ENCODE assay signal across 17 mouse cellular contexts in the genomic region with DNA sequence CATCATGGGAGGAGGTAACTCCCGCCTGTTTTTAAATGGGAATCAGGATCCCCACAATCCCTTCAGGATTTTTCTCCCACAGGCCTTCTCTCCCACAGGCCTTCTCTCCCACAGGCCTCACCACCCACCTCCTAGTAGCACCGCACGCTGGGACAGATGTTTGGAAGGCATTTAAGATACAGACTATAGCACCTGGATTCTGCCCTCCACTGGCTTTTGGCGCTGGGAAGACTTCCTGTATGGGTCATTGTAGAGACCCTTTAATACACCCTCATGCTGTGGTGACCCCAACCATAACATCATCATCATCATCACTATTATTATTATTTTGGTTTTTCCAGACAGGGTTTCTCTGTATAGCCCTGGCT. TPM values are rescaled to one million over a fixed set of nuclear protein-coding genes. Genes with fewer than 3 reads are reported as not detected.
DNase-seq lines count a peak whose midpoint lies in the region; ATAC-seq and TF ChIP-seq lines count a peak whose summit lies in the region.
"Had no signal": no experiment of that assay in that cellular context is flagged by ENCODE, and none has a peak within 500 bp of the region (broad histone marks: within the 10 kb centered on the region; RNA-seq: fewer than 3 reads in every experiment).

No protein-coding gene starts in this region.

- WGBS in forebrain, embryonic 14.5 days = 87% methylated on average over 4 of the region's 4 CpGs
- WGBS in forebrain, postnatal 0 days = 93% methylated on average over 4 of the region's 4 CpGs
- WGBS in hindbrain, embryonic 16.5 days = 91% methylated on average over 4 of the region's 4 CpGs
- WGBS in hindbrain, embryonic 14.5 days = 92% methylated on average over 4 of the region's 4 CpGs
- WGBS in midbrain, embryonic 11.5 days = 90% methylated on average over 4 of the region's 4 CpGs
- 88% methylated on average over 4 of the region's 4 CpGs for WGBS in midbrain, embryonic 10.5 days

- H3K36me3 ChIP-seq in forebrain, embryonic 14.5 days (ENCODE audit: control insufficient read depth, insufficient read depth, low read length) = no peaks in the 10 kb centered on the region
- no peaks in the 10 kb centered on the region for H3K36me3 ChIP-seq in forebrain, postnatal 0 days (ENCODE audit: insufficient read depth)
- H3K36me3 ChIP-seq in hindbrain, embryonic 16.5 days (ENCODE audit: control insufficient read depth, insufficient read depth, low read length) = no peaks in the 10 kb centered on the region
- no peaks in the 10 kb centered on the region for H3K36me3 ChIP-seq in hindbrain, embryonic 14.5 days (replicated peaks; ENCODE audit: control insufficient read depth, insufficient read depth)
- no peaks in the 10 kb centered on the region for H3K36me3 ChIP-seq in midbrain, embryonic 11.5 days (ENCODE audit: control insufficient read depth, insufficient read depth, low read length)
- no peaks in the 10 kb centered on the region for H3K36me3 ChIP-seq in midbrain, embryonic 10.5 days
- H3K36me3 ChIP-seq: embryonic facial prominence, embryonic 15.5 days; forebrain, embryonic 10.5 days; forebrain, embryonic 15.5 days; heart, embryonic 13.5 days; intestine, embryonic 15.5 days had no signal

- ATAC-seq in forebrain, embryonic 14.5 days = no peak
- ATAC-seq in forebrain, postnatal 0 days = no peak
- no peak for ATAC-seq in hindbrain, embryonic 16.5 days
- no peak for ATAC-seq in hindbrain, embryonic 14.5 days (ENCODE audit: low FRiP score)
- no peak for ATAC-seq in midbrain, embryonic 11.5 days (ENCODE audit: low FRiP score)
- ATAC-seq: forebrain, embryonic 15.5 days; intestine, embryonic 15.5 days had no signal

- TF ChIP-seq CTCF in forebrain, postnatal 0 days (IDR thresholded peaks at IDR 0.05; ENCODE audit: low read depth) = no peak

- no peaks in the 10 kb centered on the region for H3K9me3 ChIP-seq in forebrain, embryonic 14.5 days (replicated peaks; ENCODE audit: control insufficient read depth, low read length)
- H3K9me3 ChIP-seq in forebrain, postnatal 0 days (ENCODE audit: low read length) = no peaks in the 10 kb centered on the region
- no peaks in the 10 kb centered on the region for H3K9me3 ChIP-seq in hindbrain, embryonic 16.5 days (ENCODE audit: control insufficient read depth, low read length)
- no peaks in the 10 kb centered on the region for H3K9me3 ChIP-seq in hindbrain, embryonic 14.5 days (ENCODE audit: control insufficient read depth, low read length)
- H3K9me3 ChIP-seq in midbrain, embryonic 11.5 days (ENCODE audit: control insufficient read depth, low read length) = no peaks in the 10 kb centered on the region
- H3K9me3 ChIP-seq in midbrain, embryonic 10.5 days (replicated peaks) = no peaks in the 10 kb centered on the region
- H3K9me3 ChIP-seq: embryonic facial prominence, embryonic 15.5 days; forebrain, embryonic 10.5 days; forebrain, embryonic 15.5 days; heart, embryonic 13.5 days; intestine, embryonic 15.5 days had no signal

- no peak overlapping the region for H3K4me2 ChIP-seq in forebrain, embryonic 14.5 days (ENCODE audit: low read length)
- no peak overlapping the region for H3K4me2 ChIP-seq in forebrain, postnatal 0 days (ENCODE audit: low read depth)
- no peak overlapping the region for H3K4me2 ChIP-seq in hindbrain, embryonic 16.5 days (ENCODE audit: low read length)
- H3K4me2 ChIP-seq in hindbrain, embryonic 14.5 days (replicated peaks) = no peak overlapping the region
- no peak overlapping the region for H3K4me2 ChIP-seq in midbrain, embryonic 11.5 days
- H3K4me2 ChIP-seq: embryonic facial prominence, embryonic 15.5 days; forebrain, embryonic 15.5 days; heart, embryonic 13.5 days; intestine, embryonic 15.5 days had no signal

- H3K4me1 ChIP-seq in forebrain, embryonic 14.5 days (ENCODE audit: control insufficient read depth, insufficient read depth, low read length) = 0 out of 2 replicates have a peak, but pooled peaks cover 2% of the 10 kb centered on the region
- H3K4me1 ChIP-seq in forebrain, postnatal 0 days (ENCODE audit: insufficient read depth) = 0 out of 2 replicates have a peak, but pooled peaks cover 2% of the 10 kb centered on the region
- no peaks in the 10 kb centered on the region for H3K4me1 ChIP-seq in hindbrain, embryonic 16.5 days (ENCODE audit: control insufficient read depth, insufficient read depth, low read depth, low read length)
- no peaks in the 10 kb centered on the region for H3K4me1 ChIP-seq in hindbrain, embryonic 14.5 days (replicated peaks; ENCODE audit: control insufficient read depth, insufficient read depth, low read length)
- no peaks in the 10 kb centered on the region for H3K4me1 ChIP-seq in midbrain, embryonic 11.5 days (ENCODE audit: control insufficient read depth, insufficient read depth, low read length)
- peaks cover 9% of the 10 kb centered on the region for H3K4me1 ChIP-seq in midbrain, embryonic 10.5 days
- H3K4me1 ChIP-seq: intestine, embryonic 15.5 days had no signal

- 0 out of 2 replicates have a peak overlapping the region, but pooled peaks have one; percentile 27 for H3K27ac ChIP-seq in forebrain, embryonic 14.5 days (ENCODE audit: low read depth, low read length)
- no peak overlapping the region for H3K27ac ChIP-seq in forebrain, postnatal 0 days (ENCODE audit: low read depth, low read length)
- peak overlapping the region; percentile 40; the same call in 1 of the 2 replicates for H3K27ac ChIP-seq in hindbrain, embryonic 16.5 days (ENCODE audit: low read depth, low read length)
- no peak overlapping the region for H3K27ac ChIP-seq in hindbrain, embryonic 14.5 days
- no peak overlapping the region for H3K27ac ChIP-seq in midbrain, embryonic 11.5 days (ENCODE audit: low read depth, low read length)
- H3K27ac ChIP-seq in midbrain, embryonic 10.5 days (replicated peaks) = no peak overlapping the region
- H3K27ac ChIP-seq: embryonic facial prominence, embryonic 15.5 days; forebrain, embryonic 10.5 days; forebrain, embryonic 15.5 days; heart, embryonic 13.5 days; intestine, embryonic 15.5 days had no signal

- no peaks in the 10 kb centered on the region for H3K27me3 ChIP-seq in forebrain, embryonic 14.5 days (replicated peaks; ENCODE audit: control insufficient read depth, insufficient read depth, low read length)
- no peaks in the 10 kb centered on the region for H3K27me3 ChIP-seq in forebrain, postnatal 0 days (ENCODE audit: insufficient read depth, low read length)
- no peaks in the 10 kb centered on the region for H3K27me3 ChIP-seq in hindbrain, embryonic 16.5 days (replicated peaks; ENCODE audit: control insufficient read depth, insufficient read depth, low read length)
- no peaks in the 10 kb centered on the region for H3K27me3 ChIP-seq in hindbrain, embryonic 14.5 days (ENCODE audit: control insufficient read depth, insufficient read depth, low read length)
- H3K27me3 ChIP-seq in midbrain, embryonic 11.5 days (ENCODE audit: control insufficient read depth, insufficient read depth, low read length) = no peaks in the 10 kb centered on the region
- no peaks in the 10 kb centered on the region for H3K27me3 ChIP-seq in midbrain, embryonic 10.5 days (ENCODE audit: low read depth, poor library complexity, severe bottlenecking)
- H3K27me3 ChIP-seq: embryonic facial prominence, embryonic 15.5 days; forebrain, embryonic 15.5 days; heart, embryonic 13.5 days; intestine, embryonic 15.5 days had no signal

- DNase-seq in forebrain, embryonic 14.5 days (ENCODE audit: low spot score) = no peak
- DNase-seq in forebrain, postnatal 0 days = no peak
- no peak for DNase-seq in hindbrain, embryonic 14.5 days (ENCODE audit: low spot score)
- DNase-seq in midbrain, embryonic 11.5 days (ENCODE audit: low spot score, missing footprints) = peak; percentile 76
- DNase-seq in midbrain, embryonic 10.5 days (ENCODE audit: low spot score) = no peak
- no peak for DNase-seq in thymus, adult 18-20 months
- DNase-seq: embryo, embryonic 11 days had no signal

- H3K4me3 ChIP-seq in forebrain, embryonic 14.5 days (ENCODE audit: low read depth, low read length) = no peak overlapping the region
- H3K4me3 ChIP-seq in forebrain, postnatal 0 days (ENCODE audit: low read depth, low read length) = no peak overlapping the region
- H3K4me3 ChIP-seq in hindbrain, embryonic 16.5 days (ENCODE audit: low read length) = no peak overlapping the region
- no peak overlapping the region for H3K4me3 ChIP-seq in hindbrain, embryonic 14.5 days (replicated peaks; ENCODE audit: low read length)
- H3K4me3 ChIP-seq in midbrain, embryonic 11.5 days (ENCODE audit: low read depth, low read length) = no peak overlapping the region
- no peak overlapping the region for H3K4me3 ChIP-seq in midbrain, embryonic 10.5 days
- H3K4me3 ChIP-seq: embryonic facial prominence, embryonic 15.5 days; erythroblast, embryonic 14.5 days; forebrain, embryonic 10.5 days; forebrain, embryonic 15.5 days; heart, embryonic 13.5 days; intestine, embryonic 15.5 days had no signal

- no peak overlapping the region for H3K9ac ChIP-seq in forebrain, embryonic 14.5 days (ENCODE audit: low read length)
- H3K9ac ChIP-seq in forebrain, postnatal 0 days = no peak overlapping the region
- H3K9ac ChIP-seq in hindbrain, embryonic 16.5 days (ENCODE audit: low read depth, low read length) = no peak overlapping the region
- no peak overlapping the region for H3K9ac ChIP-seq in hindbrain, embryonic 14.5 days
- no peak overlapping the region for H3K9ac ChIP-seq in midbrain, embryonic 11.5 days (ENCODE audit: low read length)
- H3K9ac ChIP-seq: embryonic facial prominence, embryonic 15.5 days; forebrain, embryonic 15.5 days; heart, embryonic 13.5 days; intestine, embryonic 15.5 days had no signal

RNA-seq across cellular contexts. Expression of gene Tnfsfm13, which starts 11.6 kb away (rescaled TPM):
- 1.5 and 1.6 TPM in 2 replicates for polyA plus RNA-seq in forebrain, embryonic 14.5 days (2014; fragmentation: Nextera tagmentation; extraction: Ambion mirVana)
- 0.95 and 4.4 TPM in 2 replicates for total RNA-seq in forebrain, postnatal 0 days (2014; rRNA removed)
- polyA plus RNA-seq in forebrain, postnatal 0 days (2015; fragmentation: Nextera tagmentation; extraction: Ambion mirVana) = 1.4 and 2.1 TPM in 2 replicates
- 1.6 and 2.0 TPM in 2 replicates for polyA plus RNA-seq in hindbrain, embryonic 16.5 days (2015; fragmentation: Nextera tagmentation; extraction: Ambion mirVana)
- polyA plus RNA-seq in hindbrain, embryonic 14.5 days (2014; fragmentation: Nextera tagmentation; extraction: Ambion mirVana) = 1.1 and 2.6 TPM in 2 replicates
- polyA plus RNA-seq in midbrain, embryonic 11.5 days (2014; fragmentation: Nextera tagmentation; extraction: Ambion mirVana) = 0.78 and 1.6 TPM in 2 replicates
- 1.0 and 1.3 TPM in 2 replicates for polyA plus RNA-seq in midbrain, embryonic 10.5 days (2016; fragmentation: Nextera tagmentation; extraction: Ambion mirVana)
- total RNA-seq: MEL had no signal
- polyA plus RNA-seq: erythroblast, embryonic 14.5 days had no signal

RNA-seq across cellular contexts. Expression of gene Tnfsf12, which starts 11.8 kb away (rescaled TPM):
- polyA plus RNA-seq in forebrain, embryonic 14.5 days (2014; fragmentation: Nextera tagmentation; extraction: Ambion mirVana) = 2.2 and 2.7 TPM in 2 replicates
- 3.3 and 6.7 TPM in 2 replicates for total RNA-seq in forebrain, postnatal 0 days (2014; rRNA removed)
- 4.3 and 7.4 TPM in 2 replicates for polyA plus RNA-seq in forebrain, postnatal 0 days (2015; fragmentation: Nextera tagmentation; extraction: Ambion mirVana)
- polyA plus RNA-seq in hindbrain, embryonic 16.5 days (2015; fragmentation: Nextera tagmentation; extraction: Ambion mirVana) = 4.4 and 5.6 TPM in 2 replicates
- polyA plus RNA-seq in hindbrain, embryonic 14.5 days (2014; fragmentation: Nextera tagmentation; extraction: Ambion mirVana) = 4.2 and 5.0 TPM in 2 replicates
- 2.0 and 2.8 TPM in 2 replicates for polyA plus RNA-seq in midbrain, embryonic 11.5 days (2014; fragmentation: Nextera tagmentation; extraction: Ambion mirVana)
- polyA plus RNA-seq in midbrain, embryonic 10.5 days (2016; fragmentation: Nextera tagmentation; extraction: Ambion mirVana) = 1.2 and 1.4 TPM in 2 replicates
- total RNA-seq: CH12.LX; common myeloid progenitor, adult 5-6 weeks; MEL had no signal

RNA-seq across cellular contexts. Expression of gene Tnfsf13, which starts 21.9 kb away (rescaled TPM):
- polyA plus RNA-seq in forebrain, embryonic 14.5 days (2014; fragmentation: Nextera tagmentation; extraction: Ambion mirVana) = 0.53 TPM in 1 of 2 replicates, not detected in the other
- total RNA-seq in forebrain, postnatal 0 days (2014; rRNA removed) = 1.3 TPM in 1 of 2 replicates, not detected in the other
- 0.48 and 0.61 TPM in 2 replicates for polyA plus RNA-seq in forebrain, postnatal 0 days (2015; fragmentation: Nextera tagmentation; extraction: Ambion mirVana)
- polyA plus RNA-seq in hindbrain, embryonic 16.5 days (2015; fragmentation: Nextera tagmentation; extraction: Ambion mirVana) = 0.53 and 0.77 TPM in 2 replicates
- polyA plus RNA-seq in hindbrain, embryonic 14.5 days (2014; fragmentation: Nextera tagmentation; extraction: Ambion mirVana) = 0.20 and 0.55 TPM in 2 replicates
- polyA plus RNA-seq in midbrain, embryonic 11.5 days (2014; fragmentation: Nextera tagmentation; extraction: Ambion mirVana) = not detected in 2 replicates
- polyA plus RNA-seq in midbrain, embryonic 10.5 days (2016; fragmentation: Nextera tagmentation; extraction: Ambion mirVana) = 0.11 and 0.30 TPM in 2 replicates
- polyA plus RNA-seq: erythroblast, embryonic 14.5 days; forebrain, embryonic 10.5 days had no signal

RNA-seq across cellular contexts. Expression of gene Senp3, which starts 25.6 kb away (rescaled TPM):
- polyA plus RNA-seq in forebrain, embryonic 14.5 days (2014; fragmentation: Nextera tagmentation; extraction: Ambion mirVana) = 81.8 and 88.2 TPM in 2 replicates
- total RNA-seq in forebrain, postnatal 0 days (2014; rRNA removed) = 79.2 and 82.4 TPM in 2 replicates
- polyA plus RNA-seq in forebrain, postnatal 0 days (2015; fragmentation: Nextera tagmentation; extraction: Ambion mirVana) = 60.6 and 77.6 TPM in 2 replicates
- 89.8 and 104 TPM in 2 replicates for polyA plus RNA-seq in hindbrain, embryonic 16.5 days (2015; fragmentation: Nextera tagmentation; extraction: Ambion mirVana)
- 96.2 and 99.2 TPM in 2 replicates for polyA plus RNA-seq in hindbrain, embryonic 14.5 days (2014; fragmentation: Nextera tagmentation; extraction: Ambion mirVana)
- polyA plus RNA-seq in midbrain, embryonic 11.5 days (2014; fragmentation: Nextera tagmentation; extraction: Ambion mirVana) = 80.6 and 90.8 TPM in 2 replicates
- polyA plus RNA-seq in midbrain, embryonic 10.5 days (2016; fragmentation: Nextera tagmentation; extraction: Ambion mirVana) = 112 and 114 TPM in 2 replicates

RNA-seq across cellular contexts. Expression of gene Eif4a1, which starts 35.2 kb away (rescaled TPM):
- polyA plus RNA-seq in forebrain, embryonic 14.5 days (2014; fragmentation: Nextera tagmentation; extraction: Ambion mirVana) = 1,177 and 1,222 TPM in 2 replicates
- 1,003 and 1,045 TPM in 2 replicates for total RNA-seq in forebrain, postnatal 0 days (2014; rRNA removed)
- 614 and 772 TPM in 2 replicates for polyA plus RNA-seq in forebrain, postnatal 0 days (2015; fragmentation: Nextera tagmentation; extraction: Ambion mirVana)
- 382 and 471 TPM in 2 replicates for polyA plus RNA-seq in hindbrain, embryonic 16.5 days (2015; fragmentation: Nextera tagmentation; extraction: Ambion mirVana)
- 559 and 579 TPM in 2 replicates for polyA plus RNA-seq in hindbrain, embryonic 14.5 days (2014; fragmentation: Nextera tagmentation; extraction: Ambion mirVana)
- polyA plus RNA-seq in midbrain, embryonic 11.5 days (2014; fragmentation: Nextera tagmentation; extraction: Ambion mirVana) = 877 and 900 TPM in 2 replicates
- 710 and 716 TPM in 2 replicates for polyA plus RNA-seq in midbrain, embryonic 10.5 days (2016; fragmentation: Nextera tagmentation; extraction: Ambion mirVana)

Comparison
In these comparisons a context has a peak if more than half of its experiments do, and no peak if none do; other contexts are left out.
1. H3K27ac ChIP-seq: peak in forebrain, embryonic 14.5 days (single experiment) and hindbrain, embryonic 16.5 days (single experiment); none in forebrain, postnatal 0 days (single experiment), hindbrain, embryonic 14.5 days (single experiment), midbrain, embryonic 11.5 days (single experiment) and midbrain, embryonic 10.5 days (single experiment).